ENCODE assay signal across 12 mouse cellular contexts in genomic region chr14:76685830-76686761, GRCm38 (mm10).
DNase-seq lines count a peak whose midpoint lies in the region; ATAC-seq and TF ChIP-seq lines count a peak whose summit lies in the region.
"Had no signal": no experiment of that assay in that cellular context is flagged by ENCODE, and none has a peak within 500 bp of the region (broad histone marks: within the 10 kb centered on the region; RNA-seq: fewer than 3 reads in every experiment).

No protein-coding gene starts in this region.

- H3K4me2 ChIP-seq in forebrain, postnatal 0 days (ENCODE audit: low read depth), result no peak overlapping the region
- H3K4me2 ChIP-seq in forebrain, embryonic 12.5 days, result no peak overlapping the region
- no peak overlapping the region for H3K4me2 ChIP-seq in stomach, embryonic 16.5 days (ENCODE audit: low read depth, low read length)
- H3K4me2 ChIP-seq in stomach, postnatal 0 days (replicated peaks; ENCODE audit: low read depth), result no peak overlapping the region
- H3K4me2 ChIP-seq in neural tube, embryonic 15.5 days, result no peak overlapping the region
- H3K4me2 ChIP-seq: neural tube, embryonic 12.5 days had no signal

- no peak overlapping the region for H3K9ac ChIP-seq in forebrain, postnatal 0 days
- no peak overlapping the region for H3K9ac ChIP-seq in forebrain, embryonic 12.5 days
- no peak overlapping the region for H3K9ac ChIP-seq in stomach, embryonic 16.5 days (ENCODE audit: low read length)
- H3K9ac ChIP-seq in stomach, postnatal 0 days (ENCODE audit: low read length), result no peak overlapping the region
- no peak overlapping the region for H3K9ac ChIP-seq in neural tube, embryonic 15.5 days (replicated peaks)
- H3K9ac ChIP-seq: liver, postnatal 0 days; neural tube, embryonic 12.5 days had no signal

- no peak for ATAC-seq in forebrain, postnatal 0 days
- no peak for ATAC-seq in forebrain, embryonic 12.5 days (ENCODE audit: low FRiP score)
- no peak for ATAC-seq in stomach, embryonic 16.5 days (ENCODE audit: insufficient read depth, low FRiP score)
- no peak for ATAC-seq in stomach, postnatal 0 days (ENCODE audit: low FRiP score, low TSS enrichment)
- no peak for ATAC-seq in neural tube, embryonic 15.5 days (ENCODE audit: low FRiP score)

- no peaks in the 10 kb centered on the region for H3K27me3 ChIP-seq in forebrain, postnatal 0 days (ENCODE audit: insufficient read depth, low read length)
- H3K27me3 ChIP-seq in forebrain, embryonic 12.5 days, result no peaks in the 10 kb centered on the region
- H3K27me3 ChIP-seq in stomach, embryonic 16.5 days (ENCODE audit: control insufficient read depth, insufficient read depth, low read length), result no peaks in the 10 kb centered on the region
- no peaks in the 10 kb centered on the region for H3K27me3 ChIP-seq in stomach, postnatal 0 days (ENCODE audit: control insufficient read depth, insufficient read depth, low read length)
- H3K27me3 ChIP-seq in limb, embryonic 10.5 days (ENCODE audit: low read depth, poor library complexity, severe bottlenecking), result no peaks in the 10 kb centered on the region
- H3K27me3 ChIP-seq in neural tube, embryonic 15.5 days (replicated peaks), result no peaks in the 10 kb centered on the region
- H3K27me3 ChIP-seq: neural tube, embryonic 12.5 days had no signal

- no peak overlapping the region for H3K4me3 ChIP-seq in forebrain, postnatal 0 days (ENCODE audit: low read depth, low read length)
- H3K4me3 ChIP-seq in forebrain, embryonic 12.5 days (replicated peaks), result no peak overlapping the region
- no peak overlapping the region for H3K4me3 ChIP-seq in stomach, embryonic 16.5 days (replicated peaks; ENCODE audit: low read length)
- H3K4me3 ChIP-seq in stomach, postnatal 0 days (ENCODE audit: low read depth, low read length), result no peak overlapping the region
- H3K4me3 ChIP-seq in limb, embryonic 10.5 days, result no peak overlapping the region
- H3K4me3 ChIP-seq in neural tube, embryonic 15.5 days (replicated peaks), result no peak overlapping the region
- H3K4me3 ChIP-seq: left cerebral cortex, adult 2 months; neural tube, embryonic 12.5 days had no signal

- H3K9me3 ChIP-seq in forebrain, postnatal 0 days (ENCODE audit: low read length), result no peaks in the 10 kb centered on the region
- H3K9me3 ChIP-seq in forebrain, embryonic 12.5 days, result no peaks in the 10 kb centered on the region
- H3K9me3 ChIP-seq in stomach, embryonic 16.5 days (replicated peaks; ENCODE audit: control insufficient read depth, low read length), result no peaks in the 10 kb centered on the region
- no peaks in the 10 kb centered on the region for H3K9me3 ChIP-seq in stomach, postnatal 0 days (ENCODE audit: control insufficient read depth, low read length)
- no peaks in the 10 kb centered on the region for H3K9me3 ChIP-seq in limb, embryonic 10.5 days (replicated peaks)
- H3K9me3 ChIP-seq in neural tube, embryonic 15.5 days (replicated peaks), result no peaks in the 10 kb centered on the region
- H3K9me3 ChIP-seq: neural tube, embryonic 12.5 days had no signal

- WGBS in forebrain, postnatal 0 days, result 53% methylated on average over 17 of the region's 17 CpGs
- WGBS in forebrain, embryonic 12.5 days, result 45% methylated on average over 17 of the region's 17 CpGs
- WGBS in stomach, embryonic 16.5 days, result 70% methylated on average over 17 of the region's 17 CpGs
- 72% methylated on average over 17 of the region's 17 CpGs for WGBS in stomach, postnatal 0 days
- 66% methylated on average over 17 of the region's 17 CpGs for WGBS in limb, embryonic 10.5 days
- WGBS in neural tube, embryonic 15.5 days, result 60% methylated on average over 17 of the region's 17 CpGs

- DNase-seq in forebrain, postnatal 0 days, result no peak
- DNase-seq in stomach, postnatal 0 days (ENCODE audit: low spot score), result no peak
- DNase-seq in limb, embryonic 10.5 days (ENCODE audit: low spot score), result no peak
- no peak for DNase-seq in right cerebral cortex, postnatal 10 days (ENCODE audit: low spot score in 2 of 2)
- no peak for DNase-seq in cerebellum, postnatal 36 days
- DNase-seq: heart, adult 11 months; liver, postnatal 0 days had no signal

- no peaks in the 10 kb centered on the region for H3K36me3 ChIP-seq in forebrain, postnatal 0 days (ENCODE audit: insufficient read depth)
- no peaks in the 10 kb centered on the region for H3K36me3 ChIP-seq in forebrain, embryonic 12.5 days (replicated peaks)
- H3K36me3 ChIP-seq in stomach, embryonic 16.5 days (ENCODE audit: control insufficient read depth, insufficient read depth, low read length), result no peaks in the 10 kb centered on the region
- H3K36me3 ChIP-seq in stomach, postnatal 0 days (ENCODE audit: control insufficient read depth, insufficient read depth, low read length), result no peaks in the 10 kb centered on the region
- H3K36me3 ChIP-seq in limb, embryonic 10.5 days, result no peaks in the 10 kb centered on the region
- H3K36me3 ChIP-seq in neural tube, embryonic 15.5 days, result no peaks in the 10 kb centered on the region
- H3K36me3 ChIP-seq: neural tube, embryonic 12.5 days had no signal

- peaks cover 12% of the 10 kb centered on the region; the same call in 1 of the 2 replicates for H3K4me1 ChIP-seq in forebrain, postnatal 0 days (ENCODE audit: insufficient read depth)
- peaks cover 29% of the 10 kb centered on the region for H3K4me1 ChIP-seq in forebrain, embryonic 12.5 days
- peaks cover 42% of the 10 kb centered on the region for H3K4me1 ChIP-seq in stomach, embryonic 16.5 days (ENCODE audit: control insufficient read depth, insufficient read depth, low read length)
- H3K4me1 ChIP-seq in stomach, postnatal 0 days (replicated peaks; ENCODE audit: control insufficient read depth, insufficient read depth), result 0 out of 2 replicates have a peak, but pooled peaks cover 8% of the 10 kb centered on the region
- H3K4me1 ChIP-seq in limb, embryonic 10.5 days, result peaks cover 48% of the 10 kb centered on the region
- H3K4me1 ChIP-seq in neural tube, embryonic 15.5 days, result peaks cover 28% of the 10 kb centered on the region

- no peak for TF ChIP-seq EP300 in stomach, postnatal 0 days (optimal IDR thresholded peaks at IDR 0.05)

- TF ChIP-seq CTCF in forebrain, postnatal 0 days (IDR thresholded peaks at IDR 0.05; ENCODE audit: low read depth), result no peak
- TF ChIP-seq CTCF in stomach, postnatal 0 days (IDR thresholded peaks at IDR 0.05; ENCODE audit: low read depth), result no peak

- H3K27ac ChIP-seq in forebrain, postnatal 0 days (ENCODE audit: low read depth, low read length), result peak overlapping the region; percentile 50
- no peak overlapping the region for H3K27ac ChIP-seq in forebrain, embryonic 12.5 days
- H3K27ac ChIP-seq in stomach, embryonic 16.5 days (ENCODE audit: low read length), result 0 out of 2 replicates have a peak overlapping the region, but pooled peaks have one; percentile 15
- H3K27ac ChIP-seq in stomach, postnatal 0 days (replicated peaks), result no peak overlapping the region
- peak overlapping the region; percentile 73 for H3K27ac ChIP-seq in limb, embryonic 10.5 days
- H3K27ac ChIP-seq in neural tube, embryonic 15.5 days (replicated peaks), result peak overlapping the region; percentile 33; the same call in 1 of the 2 replicates
- H3K27ac ChIP-seq: left cerebral cortex, adult 2 months; neural tube, embryonic 12.5 days had no signal

Comparison
In these comparisons a context has a peak if more than half of its experiments do, and no peak if none do; other contexts are left out.
1. H3K27ac ChIP-seq: peak in forebrain, postnatal 0 days (single experiment), stomach, embryonic 16.5 days (single experiment), limb, embryonic 10.5 days (single experiment) and neural tube, embryonic 15.5 days (single experiment); none in forebrain, embryonic 12.5 days (single experiment) and stomach, postnatal 0 days (single experiment).